13 mouse cellular contexts compared by ENCODE assay signal in genomic region chr16:57268058-57268841, GRCm38 (mm10). TPM values are rescaled to one million over a fixed set of nuclear protein-coding genes. Genes with fewer than 3 reads are reported as not detected.
A peak's percentile ranks its signal among the peaks of the same experiment; 100 is the strongest.
DNase-seq lines count a peak whose midpoint lies in the region; ATAC-seq and TF ChIP-seq lines count a peak whose summit lies in the region.
"Had no signal": no experiment of that assay in that cellular context is flagged by ENCODE, and none has a peak within 500 bp of the region (broad histone marks: within the 10 kb centered on the region; RNA-seq: fewer than 3 reads in every experiment).

No protein-coding gene starts in this region.

- peak overlapping the region; percentile 43; the same call in 1 of the 2 replicates for H3K27ac ChIP-seq in lung, postnatal 0 days (ENCODE audit: low read length)
- H3K27ac ChIP-seq: liver, embryonic 14.5 days; neural tube, embryonic 15.5 days had no signal

- H3K4me3 ChIP-seq in lung, postnatal 0 days (ENCODE audit: low read depth, low read length) = no peak overlapping the region
- H3K4me3 ChIP-seq: neural tube, embryonic 15.5 days had no signal

- H3K36me3 ChIP-seq in lung, postnatal 0 days (ENCODE audit: insufficient read depth, low read length) = no peaks in the 10 kb centered on the region
- H3K36me3 ChIP-seq: neural tube, embryonic 15.5 days had no signal

- H3K9ac ChIP-seq in lung, postnatal 0 days (replicated peaks; ENCODE audit: low read depth) = no peak overlapping the region
- H3K9ac ChIP-seq: liver, embryonic 14.5 days; neural tube, embryonic 15.5 days had no signal

- H3K9me3 ChIP-seq in lung, postnatal 0 days (ENCODE audit: low read length) = no peaks in the 10 kb centered on the region
- H3K9me3 ChIP-seq: neural tube, embryonic 15.5 days had no signal

- no peak overlapping the region for H3K4me2 ChIP-seq in lung, postnatal 0 days (replicated peaks; ENCODE audit: low read depth, low read length)
- H3K4me2 ChIP-seq: neural tube, embryonic 15.5 days had no signal

- H3K4me1 ChIP-seq in lung, postnatal 0 days (ENCODE audit: insufficient read depth, low read depth, low read length) = no peaks in the 10 kb centered on the region
- H3K4me1 ChIP-seq: neural tube, embryonic 15.5 days had no signal

- peak; percentile 8 to 37 for DNase-seq in cerebellum, postnatal 14 days
- DNase-seq in cerebellum, postnatal 36 days = no peak
- no peak for DNase-seq in lung, postnatal 0 days (ENCODE audit: low spot score)
- no peak for DNase-seq in lung, postnatal 25 days (ENCODE audit: low spot score)
- DNase-seq in layer of hippocampus, postnatal 25 days (ENCODE audit: extremely low spot score in 1 of 2, low spot score in 1 of 2) = peak; percentile 33 to 38
- peak; percentile 43 for DNase-seq in right cerebral cortex, postnatal 14 days
- DNase-seq in adrenal gland, postnatal 25 days = no peak
- no peak for DNase-seq in kidney, postnatal 14 days
- DNase-seq: adrenal gland, postnatal 10 days had no signal

- no peak for TF ChIP-seq EP300 in lung, postnatal 0 days (IDR thresholded peaks at IDR 0.05)

- TF ChIP-seq CTCF in lung, postnatal 0 days (IDR thresholded peaks at IDR 0.05) = no peak

- WGBS in lung, postnatal 0 days = 81% methylated on average over 14 of the region's 14 CpGs

- no peaks in the 10 kb centered on the region for H3K27me3 ChIP-seq in lung, postnatal 0 days (replicated peaks; ENCODE audit: insufficient read depth, low read length)
- H3K27me3 ChIP-seq: neural tube, embryonic 15.5 days had no signal

- no peak for ATAC-seq in lung, postnatal 0 days
- ATAC-seq: intestine, postnatal 0 days had no signal

RNA-seq across cellular contexts. Expression of gene Tmem30c, which starts 24.4 kb away (rescaled TPM):
- polyA plus RNA-seq in lung, postnatal 0 days (2015; fragmentation: Nextera tagmentation; extraction: Ambion mirVana) = 0.04 TPM in 1 of 2 replicates, not detected in the other
- total RNA-seq in layer of hippocampus, postnatal 25 days (2021) = under 1 TPM in 1 of 2 experiments, not detected in 1; 0.63 TPM
- not detected in 2 replicates for total RNA-seq in adrenal gland, postnatal 25 days (2021)
- total RNA-seq: adrenal gland, postnatal 10 days; heart, adult 18-20 months had no signal
- polyA plus RNA-seq: intestine, postnatal 0 days; liver, embryonic 14.5 days had no signal

RNA-seq across cellular contexts. Expression of gene Tbc1d23, which starts 36.9 kb away (rescaled TPM):
- polyA plus RNA-seq in lung, postnatal 0 days (2015; fragmentation: Nextera tagmentation; extraction: Ambion mirVana) = 22.9 and 23.5 TPM in 2 replicates
- total RNA-seq in layer of hippocampus, postnatal 25 days (2021) = 10 to 100 TPM; 37.6 to 42.0 TPM
- total RNA-seq in adrenal gland, postnatal 25 days (2021) = 35.1 and 45.1 TPM in 2 replicates

Comparison
In these comparisons a context has a peak if more than half of its experiments do, and no peak if none do; other contexts are left out.
1. DNase-seq: peak in cerebellum, postnatal 14 days (2 of 2), layer of hippocampus, postnatal 25 days (2 of 2) and right cerebral cortex, postnatal 14 days (single experiment); none in cerebellum, postnatal 36 days (0 of 2), lung, postnatal 0 days (single experiment), lung, postnatal 25 days (single experiment), adrenal gland, postnatal 25 days (single experiment) and kidney, postnatal 14 days (single experiment).